Mouse (Mus musculus) ES-E14 (cell line): Measurements from ENCODE around the gene Mab21l2. TPM values are rescaled to one million over a fixed set of nuclear protein-coding genes. Genes with fewer than 3 reads are reported as not detected.

Experiments used
- DNase-seq: peaks from one replicate; pipeline ENCODE4 v3.0.0-alpha.2; 2013; ENCODE audit warnings: low read depth, low spot score
- H3K27ac ChIP-seq: 2 replicates; pipeline ENCODE4 v1.5.1; 2012; ENCODE audit warnings: low read depth, mild to moderate bottlenecking, low read length, moderate library complexity, mixed read lengths; ENCODE audit not compliant: poor library complexity, insufficient read depth, severe bottlenecking
- H3K36me3 ChIP-seq: 2 replicates; pipeline ENCODE4 v1.6.1; 2012; ENCODE audit warnings: mild to moderate bottlenecking, low read length, moderate library complexity, mixed read lengths; ENCODE audit not compliant: control insufficient read depth, poor library complexity, insufficient read depth, severe bottlenecking
- H3K4me1 ChIP-seq, 2 experiments: fragments of 150-350 bp in 1 of 2; sonication (generic) in 1 of 2; 2 replicates each; pipeline ENCODE4 v1.6.1; 2012; ENCODE audit warnings: low read length in 2 of 2, mild to moderate bottlenecking in 1 of 2, mixed read lengths in 1 of 2; ENCODE audit not compliant: control insufficient read depth in 2 of 2, insufficient read depth in 2 of 2, poor library complexity in 1 of 2
- H3K4me3 ChIP-seq, 2 experiments: fragments of 150-350 bp in 1 of 2; sonication (generic) in 1 of 2; 2 replicates each; pipeline ENCODE4 v1.5.1; 2012; ENCODE audit warnings: low read length in 2 of 2, low read depth in 1 of 2, mild to moderate bottlenecking in 1 of 2, mixed read lengths in 1 of 2; ENCODE audit not compliant: insufficient read depth in 1 of 2, poor library complexity in 1 of 2, severe bottlenecking in 1 of 2
- H3K9ac ChIP-seq: 2 replicates; pipeline ENCODE4 v1.6.1; 2012; ENCODE audit warnings: low read depth, mild to moderate bottlenecking, low read length, mixed read lengths; ENCODE audit not compliant: poor library complexity, insufficient read depth, severe bottlenecking
- H3K9me3 ChIP-seq: fragments of 150-350 bp; sonication (generic); 2 replicates; pipeline ENCODE4 v1.6.1; 2012; ENCODE audit warnings: low read depth, mild to moderate bottlenecking, low read length; ENCODE audit not compliant: control insufficient read depth, insufficient read depth
- CHD2 ChIP-seq: IDR thresholded peaks from 2 replicates; pipeline ENCODE4 v1.6.1; 2014; ENCODE audit warnings: mild to moderate bottlenecking, low read depth, low read length, inconsistent platforms
- HCFC1 ChIP-seq: IDR thresholded peaks from 2 replicates; pipeline ENCODE4 v1.6.1; 2012; ENCODE audit warnings: low read length, inconsistent platforms, borderline replicate concordance; ENCODE audit not compliant: insufficient read depth
- MAFK ChIP-seq: IDR thresholded peaks from 2 replicates; pipeline ENCODE4 v1.6.1; 2014; ENCODE audit warnings: mild to moderate bottlenecking, low read depth, low read length, inconsistent platforms; ENCODE audit not compliant: insufficient read depth
- ZC3H11A ChIP-seq: IDR thresholded peaks from 2 replicates; pipeline ENCODE4 v1.6.1; 2012; ENCODE audit warnings: low read depth, mild to moderate bottlenecking, inconsistent platforms, low read length, borderline replicate concordance
- ZNF384 ChIP-seq: IDR thresholded peaks from 2 replicates; pipeline ENCODE4 v1.6.1; 2012; ENCODE audit warnings: low read depth, low read length, inconsistent platforms
- in situ Hi-C, 2 experiments: fragments of 600-800 bp; cut with MboI; formaldehyde crosslinking; loops; one replicate each; pipeline ENCODE4 v1.15.1; 2025; ENCODE audit warnings: low sequenced_read_pairs in 2 of 2, inconsistent platforms in 1 of 2; ENCODE audit not compliant: unreplicated experiment in 2 of 2
- total RNA-seq: library from RNA; depleted of rRNA; stranded (reverse); fragments of 300-350 nt; gene quantifications from 2 replicates; pipeline ENCODE4 v1.2.3, GENCODE M21; 2012

Mab21l2 gene
- total RNA-seq, 1 experiment, result 0.22 TPM

GRCm38 (mm10) chr3:86567312-86567711 lies 18.9 kb upstream of the Mab21l2 start:
- no peak for TF ChIP-seq CHD2
- no peak for TF ChIP-seq ZC3H11A
- TF ChIP-seq MAFK, result no peak
- TF ChIP-seq ZNF384, result no peak
- TF ChIP-seq HCFC1, result no peak

DNA sequence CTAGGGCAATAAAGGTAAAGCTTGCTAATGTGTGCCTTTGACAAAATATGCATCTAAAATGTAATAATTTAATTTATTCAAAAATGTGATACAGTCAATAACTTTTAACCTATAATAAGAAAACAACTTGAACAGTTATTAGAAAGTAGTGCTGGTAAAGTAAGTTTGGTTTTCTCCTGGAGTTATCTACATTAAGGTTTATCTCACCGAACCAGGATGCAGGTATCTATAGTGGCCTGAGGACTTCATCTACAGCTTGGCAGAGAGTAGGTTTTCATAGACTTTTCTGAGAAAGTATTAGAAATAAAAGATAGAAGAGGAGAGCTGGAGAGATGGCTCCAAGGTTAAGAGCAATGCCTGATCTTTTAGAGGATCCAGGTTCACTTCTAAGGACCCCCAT lies 13.0 kb upstream of the Mab21l2 start:
- Histone ChIP-seq H3K27ac (no peak overlapping the region), H3K4me3 (no peak overlapping the region), H3K36me3 (no peaks in the 10 kb centered on the region), H3K9ac (no peak overlapping the region), H3K4me1 (no peaks in the 10 kb centered on the region), H3K9me3 (no peaks in the 10 kb centered on the region)
- in situ Hi-C loops, result no loop called here
- TF ChIP-seq ZNF384 (no peak), MAFK (no peak), CHD2 (no peak), ZC3H11A (no peak), HCFC1 (no peak)
- no peak for DNase-seq

More at GRCm38 (mm10) chr3:86567312-86567711, 18.9 kb upstream of the Mab21l2 start:
- H3K4me1 ChIP-seq, result no peaks in the 10 kb centered on the region
- no peak overlapping the region for H3K4me3 ChIP-seq
- no peak for DNase-seq
- H3K36me3 ChIP-seq, result no peaks in the 10 kb centered on the region
- in situ Hi-C loops, result no loop called here
- no peaks in the 10 kb centered on the region for H3K9me3 ChIP-seq
- H3K27ac ChIP-seq, result no peak overlapping the region
- H3K9ac ChIP-seq, result no peak overlapping the region

GRCm38 (mm10) chr3:86561023-86561344 lies 12.6 kb upstream of the Mab21l2 start:
- Histone ChIP-seq H3K27ac (no peak overlapping the region), H3K36me3 (no peaks in the 10 kb centered on the region), H3K4me3 (no peak overlapping the region), H3K9ac (no peak overlapping the region), H3K9me3 (no peaks in the 10 kb centered on the region), H3K4me1 (no peaks in the 10 kb centered on the region)
- in situ Hi-C loops, result no loop called here
- TF ChIP-seq HCFC1, result no peak
- TF ChIP-seq MAFK, result no peak
- TF ChIP-seq CHD2, result no peak
- no peak for TF ChIP-seq ZC3H11A
- no peak for TF ChIP-seq ZNF384
- DNase-seq, result no peak

- no peak overlapping the region for H3K9ac ChIP-seq
- no peak overlapping the region for H3K27ac ChIP-seq
- no peaks in the 10 kb centered on the region for H3K9me3 ChIP-seq
- in situ Hi-C loops, result no loop called here
- DNase-seq, result no peak
- TF ChIP-seq ZC3H11A (no peak), ZNF384 (no peak), CHD2 (no peak), HCFC1 (no peak)
- no peaks in the 10 kb centered on the region for H3K4me1 ChIP-seq
- no peak overlapping the region for H3K4me3 ChIP-seq
- H3K36me3 ChIP-seq, result no peaks in the 10 kb centered on the region
Measured at GRCm38 (mm10) chr3:86560281-86561022, 12.0 kb upstream of the Mab21l2 start.

GRCm38 (mm10) chr3:86559635-86560034 lies 11.2 kb upstream of the Mab21l2 start:
- Histone ChIP-seq H3K4me1 (no peaks in the 10 kb centered on the region), H3K36me3 (no peaks in the 10 kb centered on the region), H3K9me3 (no peaks in the 10 kb centered on the region), H3K9ac (no peak overlapping the region), H3K4me3 (no peak overlapping the region), H3K27ac (no peak overlapping the region)
- in situ Hi-C loops, result no loop called here
- TF ChIP-seq ZC3H11A (no peak), ZNF384 (no peak), MAFK (no peak), HCFC1 (no peak), CHD2 (no peak)
- DNase-seq, result no peak
